Mouse (Mus musculus) thymus, adult 2 months (tissue): ENCODE data around the gene Rnf151.

Experiments used
- CTCF ChIP-seq: fragments of 200-500 bp; IDR thresholded peaks from 2 replicates; pipeline ENCODE4 v1.5.1; 2012; ENCODE audit warnings: mild to moderate bottlenecking, control low read depth, low read length, moderate library complexity, borderline replicate concordance; ENCODE audit not compliant: control insufficient read depth, poor library complexity, insufficient read depth; ENCODE audit errors: extremely low read depth
- POLR2A ChIP-seq: fragments of 200-500 bp; IDR thresholded peaks from 2 replicates; pipeline ENCODE4 v1.6.1; 2012; ENCODE audit warnings: mild to moderate bottlenecking, low read length, control low read depth, moderate library complexity; ENCODE audit not compliant: control insufficient read depth, poor library complexity, insufficient read depth; ENCODE audit errors: extremely low read depth

DNA sequence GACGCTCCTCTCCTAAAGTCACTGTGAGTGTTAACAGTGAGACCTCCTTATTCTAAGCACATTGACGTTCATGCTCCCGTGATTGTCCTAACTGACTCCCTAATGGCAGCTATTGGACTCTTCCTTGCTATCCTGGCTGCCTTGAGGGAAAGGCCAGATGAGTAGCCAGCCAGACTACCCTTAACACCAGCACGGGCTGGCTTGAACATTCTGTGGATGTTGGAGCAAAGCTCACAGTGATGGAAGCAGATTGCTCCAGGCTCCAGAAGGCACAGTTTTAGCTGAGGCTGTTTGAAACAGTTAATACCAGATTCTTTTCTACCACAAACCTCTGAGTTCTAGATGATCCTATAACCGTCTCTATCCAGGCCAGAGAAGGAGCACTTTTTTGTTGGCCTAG is 26.0 kb upstream of the Rnf151 start:
- TF ChIP-seq CTCF (no peak), POLR2A (no peak)
